Mouse (Mus musculus) cerebellum, adult 18-20 months (tissue): Measurements from ENCODE around the gene Zscan2.

ENCODE experiments used
- DNase-seq, 2 experiments: peaks; one replicate each; pipeline ENCODE4 v3.0.0; 2021

Gene Zscan2

DNA sequence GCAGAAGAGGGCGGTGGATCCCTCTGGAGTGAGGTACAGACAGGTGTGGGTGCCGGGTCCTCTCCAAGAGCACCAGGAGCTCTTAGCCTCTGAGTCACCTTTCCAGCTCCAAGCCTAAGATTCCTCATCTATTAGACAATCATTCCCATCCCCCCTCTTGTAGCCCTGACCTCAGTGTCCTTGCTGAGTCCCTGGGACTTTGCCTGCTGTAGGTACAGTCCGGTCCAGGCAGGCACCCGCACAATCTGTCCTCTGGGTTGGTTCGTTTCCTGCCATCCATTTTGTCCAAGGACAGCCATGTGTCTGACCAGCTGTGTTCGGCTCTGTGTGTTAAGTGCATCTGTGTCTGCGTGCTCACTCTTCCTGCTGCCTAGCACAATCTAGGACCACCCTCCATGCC is 27.9 kb downstream of the Zscan2 start:
- DNase-seq = no peak

DNA sequence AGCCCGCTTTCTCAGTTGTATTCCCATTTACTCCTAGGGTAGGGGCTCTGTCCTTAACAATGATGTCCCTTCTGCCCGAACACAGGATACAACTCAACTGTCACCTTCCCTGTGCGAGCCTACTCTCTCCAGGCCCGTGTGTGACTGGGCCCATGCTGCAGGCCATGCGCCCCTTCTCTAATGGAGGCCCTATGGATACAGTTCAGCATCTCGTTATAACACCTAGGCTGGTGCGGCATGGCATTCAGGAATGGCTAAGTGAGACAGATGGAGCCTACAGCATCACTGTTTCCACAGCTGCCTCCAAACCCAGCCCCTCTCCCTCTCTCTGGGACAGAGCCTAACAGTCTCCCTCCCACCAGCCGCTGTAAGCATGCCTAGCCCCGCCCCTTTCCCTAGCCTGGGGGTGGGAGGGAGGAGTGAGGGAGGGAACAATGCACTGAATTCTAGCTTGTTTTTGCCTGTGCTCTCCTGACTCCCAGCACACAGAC is 28.3 kb downstream of the Zscan2 start:
- DNase-seq = no peak

DNA sequence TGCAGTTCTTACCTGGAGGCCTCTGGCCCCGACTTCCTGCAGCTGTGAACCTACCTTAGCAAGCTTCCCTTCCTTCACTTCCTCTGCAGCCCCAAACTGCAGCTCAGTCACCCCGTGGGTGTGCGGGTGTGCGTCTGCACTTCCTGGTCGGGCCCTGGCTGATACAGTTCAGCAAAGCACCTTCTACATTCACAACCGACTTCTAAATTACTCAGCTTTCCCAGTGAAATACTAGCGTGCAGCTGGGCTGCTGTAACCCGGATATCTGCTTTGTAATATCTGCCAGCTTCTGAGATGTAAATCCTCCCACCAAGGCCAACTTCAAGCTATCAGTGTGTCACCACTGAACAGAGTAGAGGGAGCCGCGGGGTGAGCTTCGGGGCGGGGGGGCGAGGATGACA is 29.1 kb downstream of the Zscan2 start:
- no peak for DNase-seq

DNA sequence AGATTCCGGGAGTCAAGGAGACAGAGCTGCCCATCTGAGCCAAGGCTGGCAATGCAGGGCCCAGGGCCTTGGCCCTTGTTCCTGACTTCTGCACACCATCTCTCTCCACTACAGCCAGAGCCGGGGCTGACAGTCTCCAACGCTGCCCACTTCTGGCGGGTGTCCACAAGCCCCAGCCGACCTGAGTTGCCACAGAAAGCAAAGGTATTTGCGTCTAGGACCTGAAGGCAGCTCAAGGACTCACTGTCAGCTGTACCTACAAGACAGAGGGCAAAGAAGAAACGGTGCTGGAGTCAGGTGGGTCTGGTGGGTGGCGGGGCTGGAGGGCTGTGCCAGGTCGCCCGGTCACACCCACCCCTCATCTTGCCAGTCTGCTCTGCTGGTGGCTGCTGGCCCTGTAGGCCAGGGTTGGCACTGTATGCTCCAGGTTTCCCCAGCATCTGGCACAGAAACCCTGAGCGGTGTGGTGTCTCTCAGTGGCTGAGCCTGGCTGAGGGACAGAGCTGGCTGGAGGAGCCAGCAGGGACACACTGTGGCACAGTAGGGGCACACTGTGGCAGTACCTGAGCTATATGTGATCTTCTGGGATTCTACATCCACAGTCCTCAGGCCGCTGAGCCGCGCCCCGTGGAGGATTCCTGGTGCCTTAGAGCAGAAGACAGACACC is 32.5 kb downstream of the Zscan2 start:
- peak; percentile 61 to 63 for DNase-seq

DNA sequence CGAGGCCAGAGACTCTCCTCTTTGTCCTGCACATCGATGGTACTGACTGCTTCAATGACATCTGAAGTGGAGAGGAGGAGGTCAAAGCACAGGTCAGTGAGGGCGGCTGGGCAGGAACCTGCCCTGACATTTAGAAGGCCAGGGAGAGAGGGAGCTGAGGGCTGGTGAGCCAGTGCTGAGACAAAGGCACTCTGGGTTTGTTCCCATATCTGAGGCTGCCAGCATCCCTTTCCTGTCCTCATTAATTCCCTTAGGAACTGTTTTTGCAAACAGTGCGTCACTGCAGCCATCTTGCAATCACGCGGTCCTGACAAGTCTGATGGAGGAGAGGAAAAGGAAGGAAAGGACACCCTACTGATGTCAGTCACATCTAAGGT is 33.0 kb downstream of the Zscan2 start:
- peak in 1 of 2 experiments; percentile 49 for DNase-seq

DNA sequence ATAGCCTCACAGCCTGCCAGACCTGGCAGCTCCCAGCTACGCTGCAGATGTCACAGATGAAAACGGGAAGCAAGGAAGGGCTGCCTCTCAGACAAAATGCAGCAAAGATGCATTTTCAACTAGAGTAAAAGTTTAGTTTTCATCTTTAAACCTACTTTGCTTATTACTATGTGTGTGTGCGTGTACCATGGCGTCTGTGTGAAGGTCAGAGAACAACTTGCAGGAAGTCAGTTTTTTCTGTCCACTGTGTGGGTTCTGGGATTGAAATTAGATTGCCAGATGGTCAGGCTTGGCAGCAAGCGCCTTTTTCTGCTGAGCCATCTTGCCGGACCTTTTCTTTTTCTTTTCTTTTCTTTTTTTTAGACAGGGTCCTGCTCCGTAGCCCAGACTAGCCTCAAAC is 33.5 kb downstream of the Zscan2 start:
- peak; percentile 60 to 65 for DNase-seq

DNA sequence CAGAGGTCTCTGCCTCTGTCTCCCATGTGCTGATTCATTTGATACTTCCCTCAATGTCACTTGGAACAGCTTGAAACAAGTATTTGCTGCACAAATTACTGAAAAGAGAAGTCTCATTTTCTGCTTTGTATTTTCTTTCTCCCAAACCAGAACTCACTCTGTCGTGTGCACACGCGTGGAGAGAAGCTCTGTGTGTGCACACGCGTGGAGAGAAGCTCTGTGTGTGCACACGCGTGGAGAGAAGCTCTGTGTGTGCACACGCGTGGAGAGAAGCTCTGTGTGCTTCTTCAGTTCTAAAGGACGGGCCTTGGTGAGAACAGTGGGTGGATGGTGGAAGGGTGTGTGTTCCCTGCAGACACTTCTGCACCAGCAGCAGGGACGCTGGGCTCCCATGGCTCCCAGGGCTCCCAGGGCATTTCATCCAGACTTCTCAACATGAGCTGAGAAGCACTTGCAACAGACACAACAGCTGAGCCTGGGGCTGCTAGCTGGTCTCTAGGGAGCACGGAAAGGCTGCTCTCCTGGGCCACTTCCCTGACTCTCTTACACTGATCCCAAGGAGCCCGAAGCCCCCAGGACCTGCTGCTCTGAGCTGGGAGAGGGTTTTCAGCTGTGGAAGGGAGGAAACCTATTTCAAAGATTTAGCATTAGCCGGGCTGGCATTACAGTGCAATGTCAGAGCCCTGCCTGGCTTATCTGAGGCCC is 34.2 kb downstream of the Zscan2 start:
- no peak for DNase-seq

DNA sequence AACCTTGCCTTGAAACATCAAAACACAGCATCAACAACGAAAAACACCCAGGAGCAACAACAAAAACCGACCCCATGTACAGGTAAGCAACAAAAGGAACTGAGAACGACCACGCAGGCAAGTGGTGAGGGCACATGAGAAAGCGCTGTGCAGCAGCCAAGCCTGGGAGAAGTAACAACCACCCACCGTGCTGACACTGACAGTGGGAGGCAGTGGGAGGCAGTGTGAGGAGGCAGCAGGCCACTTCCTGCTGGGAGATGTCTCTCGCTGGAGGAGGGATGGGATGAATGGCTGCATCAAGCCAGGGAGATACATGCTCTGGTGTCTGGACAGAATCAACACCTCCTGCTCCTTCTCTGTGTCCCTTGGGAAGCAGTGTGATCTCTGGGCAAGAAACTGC is 36.4 kb downstream of the Zscan2 start:
- no peak for DNase-seq

DNA sequence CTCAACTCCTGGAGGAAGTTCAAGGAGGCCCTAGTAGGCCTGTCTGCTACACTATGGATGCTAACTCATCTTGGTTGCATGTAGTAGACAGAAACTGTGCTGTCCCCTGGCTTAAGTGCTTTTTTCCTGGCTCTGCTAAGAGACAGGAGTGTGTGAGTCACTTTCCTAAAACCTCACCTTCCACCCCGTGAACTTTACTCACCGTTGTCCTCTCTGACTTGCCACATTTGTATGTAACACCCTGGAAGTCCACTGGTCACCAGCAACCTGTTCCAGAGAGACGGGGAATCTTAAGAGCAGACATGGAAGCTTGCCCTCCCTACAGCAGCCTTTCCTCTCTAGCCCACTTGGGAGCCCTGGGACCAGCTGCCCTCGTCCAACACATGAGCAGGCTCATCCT is 37.0 kb downstream of the Zscan2 start:
- no peak for DNase-seq

DNA sequence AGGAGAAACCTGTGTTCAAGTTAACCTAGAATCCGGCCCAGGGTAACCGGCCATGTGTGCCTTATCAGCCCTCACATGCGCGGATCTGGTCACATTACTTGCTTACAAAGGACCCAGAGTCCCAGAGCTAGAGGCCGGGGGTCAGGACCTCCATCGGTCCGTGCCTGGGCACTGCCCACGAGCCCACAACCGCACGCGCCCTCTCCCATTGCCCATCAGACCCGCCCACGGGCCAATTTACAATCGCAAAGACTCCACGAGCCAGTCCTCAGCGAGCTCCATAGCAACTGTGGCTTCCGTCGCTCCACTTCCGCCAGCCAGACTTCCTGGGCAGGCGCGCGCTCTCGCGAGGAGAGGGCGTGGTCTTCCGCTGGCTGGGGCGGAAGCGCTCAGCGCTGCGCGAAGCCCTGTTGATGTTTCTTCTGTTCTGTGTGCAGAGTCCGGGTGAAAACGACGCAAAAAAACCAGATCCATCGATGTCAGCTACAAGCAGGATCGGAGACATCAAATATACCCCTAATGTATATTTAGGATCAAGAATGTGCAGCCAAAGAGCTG is 40.3 kb downstream of the Zscan2 start, which contains the start of gene Wdr73:
Gene Wdr73, minus strand, starts transcription at position 326 of the 558 bp plus-strand sequence.
- DNase-seq = peak; percentile 87 to 88

DNA sequence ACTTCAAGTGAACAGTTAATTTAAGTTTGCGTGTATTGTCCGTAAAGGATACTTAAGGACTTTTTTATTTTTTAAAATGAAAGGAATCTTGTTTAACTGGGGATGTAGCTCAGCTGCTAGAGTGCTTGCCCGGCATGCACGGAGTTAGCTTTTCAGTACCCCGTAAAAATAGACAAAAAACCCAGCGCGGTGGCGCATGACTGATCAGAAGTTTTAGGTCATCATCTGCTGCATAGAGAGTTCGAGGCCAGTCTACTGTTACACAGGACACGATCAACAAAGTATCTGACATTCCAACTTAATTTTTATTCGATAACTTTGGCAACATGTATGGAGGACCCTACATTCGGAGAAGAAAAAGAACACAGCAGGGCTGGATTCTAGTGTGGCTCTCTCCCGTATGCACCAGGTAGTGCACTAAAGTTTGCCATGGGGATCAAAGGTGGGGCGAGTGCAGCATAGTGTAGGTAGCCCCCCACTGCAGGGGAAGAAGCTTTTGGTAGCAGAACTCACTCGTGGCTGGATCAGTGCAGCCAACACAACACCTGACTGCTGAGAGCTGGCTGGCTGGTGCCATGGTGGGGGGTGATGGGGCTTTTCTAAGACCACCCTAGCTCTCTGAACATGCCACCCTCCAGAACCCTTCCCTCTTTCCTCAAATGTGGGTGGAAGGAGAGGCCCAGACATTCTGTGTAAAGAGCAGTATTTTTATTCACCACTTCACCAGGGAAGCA is 41.0 kb downstream of the Zscan2 start:
- peak in 1 of 2 experiments; percentile 37 for DNase-seq

DNA sequence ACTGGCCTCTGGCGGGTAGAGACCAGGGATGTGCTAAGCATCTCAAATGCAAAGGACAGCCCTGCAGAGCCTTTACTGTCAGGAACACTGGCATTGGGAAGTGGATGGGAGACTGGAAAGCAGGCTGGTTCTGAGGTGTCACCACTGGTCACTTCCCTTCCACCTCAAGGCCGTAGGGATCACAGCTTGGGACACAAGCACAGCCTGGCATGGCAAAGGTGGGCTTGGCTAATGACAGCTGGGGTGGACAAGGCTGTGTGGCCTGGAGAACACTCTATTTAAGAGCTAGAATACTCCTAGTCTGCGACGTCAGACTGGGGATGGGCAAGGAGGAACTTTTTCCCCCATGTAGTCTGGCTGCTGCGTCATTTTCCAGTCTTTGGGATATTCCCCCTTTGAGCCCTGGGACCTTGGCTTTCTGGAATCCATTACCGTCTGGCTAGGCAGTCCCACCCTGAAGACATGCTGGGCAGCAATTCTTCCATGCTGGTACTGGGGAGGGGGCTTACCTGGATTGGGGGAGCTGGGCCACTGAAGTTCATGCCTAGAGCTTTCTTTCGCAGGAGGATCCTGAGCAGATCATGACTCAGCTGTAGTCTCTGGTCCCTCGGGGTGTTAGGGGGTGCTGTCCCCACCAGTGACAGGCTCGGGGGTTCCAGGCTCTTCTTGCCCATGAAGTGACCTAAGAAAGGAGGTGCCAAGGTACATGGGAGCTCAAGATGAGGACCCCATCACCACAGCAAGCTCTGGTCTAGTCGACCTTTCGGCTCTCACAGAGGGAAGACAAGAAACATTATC is 43.1 kb downstream of the Zscan2 start:
- DNase-seq = no peak

DNA sequence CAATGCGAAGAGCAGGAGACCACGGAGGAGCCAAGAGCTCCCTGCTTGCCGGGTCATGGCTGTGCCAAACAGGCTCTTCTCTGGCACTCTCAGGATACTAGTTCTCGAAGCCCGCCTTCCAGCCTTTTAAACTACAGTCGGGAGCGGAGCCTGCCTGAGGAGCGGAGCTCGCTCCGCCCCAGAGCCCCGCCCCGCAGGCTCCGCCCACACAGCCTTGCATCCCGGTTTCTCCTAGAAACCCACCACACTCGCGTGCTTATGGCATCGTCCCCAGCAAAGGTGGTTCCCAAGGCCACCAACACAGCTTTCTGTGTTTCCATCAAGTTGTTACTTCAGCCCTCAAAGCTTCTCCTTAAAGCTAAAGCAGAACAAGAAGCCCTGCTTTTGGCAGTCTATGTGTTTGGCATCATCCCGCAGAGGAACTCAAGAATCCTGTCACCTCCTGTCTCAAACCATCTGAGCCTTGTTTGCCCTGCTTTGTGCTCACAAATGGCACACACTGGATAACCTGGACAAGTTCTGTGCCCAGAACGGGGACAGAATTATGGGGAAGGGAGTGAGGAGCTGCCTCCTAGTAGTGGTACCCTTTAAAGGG is 44.3 kb downstream of the Zscan2 start, which contains the start of gene Nmb:
Gene Nmb, minus strand, starts transcription at position 156 of the 595 bp plus-strand sequence.
- peak; percentile 71 to 72 for DNase-seq

DNA sequence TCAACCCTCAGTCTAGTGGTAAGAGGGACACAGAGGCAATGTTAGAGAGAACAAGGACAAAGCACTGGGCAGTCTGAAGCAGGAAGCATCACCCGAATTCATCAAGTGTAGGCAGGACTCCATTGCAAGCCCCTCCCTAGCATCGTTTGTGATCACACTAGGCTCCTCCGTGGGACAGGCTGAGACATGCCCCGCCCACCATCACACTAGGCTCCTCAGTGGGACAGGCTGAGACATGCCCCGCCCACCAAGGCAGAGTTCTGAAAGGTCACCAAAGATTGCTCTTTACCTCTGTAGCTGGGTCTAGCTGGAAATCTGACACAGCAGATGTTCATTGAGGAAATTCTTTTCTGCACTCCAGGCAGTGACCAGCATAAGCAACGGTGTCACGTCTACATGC is 50.3 kb downstream of the Zscan2 start:
- no peak for DNase-seq

DNA sequence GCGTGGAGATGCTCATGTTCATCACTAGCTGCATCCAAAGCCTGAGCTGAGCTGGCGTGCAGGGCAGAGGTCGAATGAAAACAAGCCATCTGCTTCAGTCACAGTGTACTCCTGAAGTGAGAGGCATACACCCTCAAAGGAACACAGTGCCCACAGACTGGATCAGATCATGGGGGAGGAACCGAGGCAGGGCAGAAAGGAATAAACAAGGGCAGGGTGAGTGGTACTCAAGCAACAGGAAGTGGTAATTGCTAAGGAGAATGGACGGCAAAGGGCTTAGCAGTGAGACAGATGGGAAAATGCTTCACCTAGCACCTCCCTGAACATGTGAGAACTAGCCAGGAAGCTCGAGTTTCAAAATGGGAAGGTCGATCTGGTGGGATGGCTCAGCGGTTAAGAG is 51.8 kb downstream of the Zscan2 start:
- DNase-seq = no peak

DNA sequence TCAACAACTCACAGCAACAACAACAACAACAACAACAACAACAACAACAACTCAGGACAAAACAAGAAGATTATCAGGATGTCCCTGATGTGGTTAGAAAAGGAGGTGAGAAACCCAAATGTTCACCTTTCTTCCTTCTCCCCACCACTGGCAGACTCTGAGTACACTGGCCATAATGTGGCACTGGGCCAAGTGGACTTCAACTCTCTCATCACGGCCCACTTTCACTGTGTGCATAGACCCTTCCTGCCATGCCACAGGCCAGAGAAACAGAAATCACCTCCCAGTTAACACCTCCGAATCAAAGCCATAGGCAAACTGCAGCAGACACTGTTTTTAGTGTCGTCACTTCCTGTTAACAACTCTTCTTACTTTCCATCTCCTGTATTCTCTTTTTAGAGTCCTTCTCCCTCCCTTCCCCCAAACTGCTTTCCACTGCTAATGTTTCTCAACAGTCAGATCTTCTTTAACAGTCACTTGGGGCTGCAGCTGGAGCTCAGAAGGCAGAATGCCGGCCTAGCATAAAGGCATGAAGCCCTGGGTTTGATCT is 57.3 kb downstream of the Zscan2 start:
- DNase-seq = no peak

DNA sequence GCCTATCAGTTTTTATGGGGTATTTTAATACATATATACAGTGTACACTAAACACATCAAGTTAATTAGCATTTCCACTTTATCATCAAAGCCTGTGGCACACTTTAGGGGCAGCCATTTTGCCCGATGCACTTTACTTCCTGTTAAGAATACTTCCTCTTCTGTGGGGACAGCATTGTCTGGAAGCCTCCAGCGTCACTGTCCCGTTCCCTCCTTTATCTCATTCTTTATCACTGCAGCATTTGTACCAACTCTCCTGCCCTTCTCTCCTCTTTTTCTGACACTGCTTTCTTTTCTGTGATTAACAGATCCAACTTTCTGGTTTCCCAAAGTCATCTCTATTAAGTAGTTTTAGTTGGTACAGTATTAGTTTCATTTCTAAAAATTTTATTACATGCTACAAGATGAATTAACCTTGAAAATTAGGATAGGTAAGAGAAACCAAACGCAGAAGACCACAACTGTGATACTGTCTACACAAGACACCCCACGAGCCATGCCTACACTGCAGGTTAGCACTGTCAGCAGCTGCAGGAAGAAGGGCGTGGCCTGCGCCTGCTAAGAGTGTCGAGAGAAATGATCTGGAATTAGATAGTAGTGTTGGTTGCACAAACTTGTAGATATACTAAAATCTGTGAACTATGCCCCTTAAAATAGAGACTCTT is 58.4 kb downstream of the Zscan2 start:
- DNase-seq = no peak

DNA sequence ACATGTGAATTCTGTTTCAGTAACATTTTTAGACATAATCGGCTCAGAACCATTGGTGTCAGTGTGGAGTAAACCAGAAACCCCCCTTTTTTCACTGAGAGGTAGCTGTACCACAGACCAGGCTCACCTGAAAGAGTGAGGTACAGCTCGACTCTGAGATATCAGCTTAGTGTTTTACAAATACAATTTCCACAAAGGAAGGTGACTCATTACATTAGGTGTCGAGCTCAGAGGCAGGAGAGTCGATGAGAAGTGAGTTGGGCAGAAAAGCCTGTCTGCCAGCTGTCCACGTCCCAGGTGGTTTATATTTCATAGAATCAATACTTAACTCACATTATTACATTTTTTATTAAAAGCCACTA is 58.9 kb downstream of the Zscan2 start:
- no peak for DNase-seq

DNA sequence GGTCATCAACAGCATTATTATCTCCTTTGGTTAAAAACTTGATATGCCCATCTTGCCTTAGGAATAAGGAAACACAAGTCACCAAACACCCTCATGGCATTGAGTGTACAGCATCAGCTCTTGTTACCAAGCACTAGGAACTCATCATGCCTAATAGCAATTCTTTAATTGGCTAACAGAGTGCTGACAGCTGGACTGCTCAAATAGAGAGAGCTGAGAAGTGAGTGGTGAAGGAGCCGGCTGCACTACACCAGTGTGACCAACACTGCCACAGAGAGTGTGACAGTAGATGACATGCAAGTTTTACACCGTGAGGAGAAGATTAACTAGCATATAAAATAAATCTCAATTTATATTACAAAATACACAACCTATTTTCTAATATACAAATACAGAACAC is 62.4 kb downstream of the Zscan2 start:
- DNase-seq = no peak
